Mouse (Mus musculus) ES-E14 (cell line): ENCODE data around the gene Socs2. TPM values are rescaled to one million over a fixed set of nuclear protein-coding genes. Genes with fewer than 3 reads are reported as not detected.

Experiments used
- DNase-seq: peaks from one replicate; pipeline ENCODE4 v3.0.0-alpha.2; 2013; ENCODE audit warnings: low read depth, low spot score
- H3K27ac ChIP-seq: 2 replicates; pipeline ENCODE4 v1.5.1; 2012; ENCODE audit warnings: low read depth, mild to moderate bottlenecking, low read length, moderate library complexity, mixed read lengths; ENCODE audit not compliant: poor library complexity, insufficient read depth, severe bottlenecking
- H3K36me3 ChIP-seq: 2 replicates; pipeline ENCODE4 v1.6.1; 2012; ENCODE audit warnings: mild to moderate bottlenecking, low read length, moderate library complexity, mixed read lengths; ENCODE audit not compliant: control insufficient read depth, poor library complexity, insufficient read depth, severe bottlenecking
- H3K4me1 ChIP-seq, 2 experiments: fragments of 150-350 bp in 1 of 2; sonication (generic) in 1 of 2; 2 replicates each; pipeline ENCODE4 v1.6.1; 2012; ENCODE audit warnings: low read length in 2 of 2, mild to moderate bottlenecking in 1 of 2, mixed read lengths in 1 of 2; ENCODE audit not compliant: control insufficient read depth in 2 of 2, insufficient read depth in 2 of 2, poor library complexity in 1 of 2
- H3K4me3 ChIP-seq, 2 experiments: fragments of 150-350 bp in 1 of 2; sonication (generic) in 1 of 2; 2 replicates each; pipeline ENCODE4 v1.5.1; 2012; ENCODE audit warnings: low read length in 2 of 2, low read depth in 1 of 2, mild to moderate bottlenecking in 1 of 2, mixed read lengths in 1 of 2; ENCODE audit not compliant: insufficient read depth in 1 of 2, poor library complexity in 1 of 2, severe bottlenecking in 1 of 2
- H3K9ac ChIP-seq: 2 replicates; pipeline ENCODE4 v1.6.1; 2012; ENCODE audit warnings: low read depth, mild to moderate bottlenecking, low read length, mixed read lengths; ENCODE audit not compliant: poor library complexity, insufficient read depth, severe bottlenecking
- H3K9me3 ChIP-seq: fragments of 150-350 bp; sonication (generic); 2 replicates; pipeline ENCODE4 v1.6.1; 2012; ENCODE audit warnings: low read depth, mild to moderate bottlenecking, low read length; ENCODE audit not compliant: control insufficient read depth, insufficient read depth
- CHD2 ChIP-seq: IDR thresholded peaks from 2 replicates; pipeline ENCODE4 v1.6.1; 2014; ENCODE audit warnings: mild to moderate bottlenecking, low read depth, low read length, inconsistent platforms
- HCFC1 ChIP-seq: IDR thresholded peaks from 2 replicates; pipeline ENCODE4 v1.6.1; 2012; ENCODE audit warnings: low read length, inconsistent platforms, borderline replicate concordance; ENCODE audit not compliant: insufficient read depth
- MAFK ChIP-seq: IDR thresholded peaks from 2 replicates; pipeline ENCODE4 v1.6.1; 2014; ENCODE audit warnings: mild to moderate bottlenecking, low read depth, low read length, inconsistent platforms; ENCODE audit not compliant: insufficient read depth
- ZC3H11A ChIP-seq: IDR thresholded peaks from 2 replicates; pipeline ENCODE4 v1.6.1; 2012; ENCODE audit warnings: low read depth, mild to moderate bottlenecking, inconsistent platforms, low read length, borderline replicate concordance
- ZNF384 ChIP-seq: IDR thresholded peaks from 2 replicates; pipeline ENCODE4 v1.6.1; 2012; ENCODE audit warnings: low read depth, low read length, inconsistent platforms
- in situ Hi-C, 2 experiments: fragments of 600-800 bp; cut with MboI; formaldehyde crosslinking; loops; one replicate each; pipeline ENCODE4 v1.15.1; 2025; ENCODE audit warnings: low sequenced_read_pairs in 2 of 2, inconsistent platforms in 1 of 2; ENCODE audit not compliant: unreplicated experiment in 2 of 2
- total RNA-seq: library from RNA; depleted of rRNA; stranded (reverse); fragments of 300-350 nt; gene quantifications from 2 replicates; pipeline ENCODE4 v1.2.3, GENCODE M21; 2012; rRNA removed

Socs2 gene
- total RNA-seq = 46.3 and 102 TPM in 2 replicates

GRCm38 (mm10) chr10:95416685-95417495, at the start of gene Socs2:
Gene Socs2, minus strand, starts transcription at chr10:95417180.
- Histone ChIP-seq H3K36me3 (peaks cover 14% of the 10 kb centered on the region), H3K9ac (peak within 1 kb of the TSS; percentile 95), H3K9me3 (no peaks in the 10 kb centered on the region), H3K4me1 (peaks cover 0 to 3% of the 10 kb centered on the region in 2 experiments; a peak in 3 of 4 replicates), H3K4me3 (peak within 1 kb of the TSS; percentile 85 to 95), H3K27ac (peak within 1 kb of the TSS; percentile 77)
- in situ Hi-C loops = no loop called here
- TF ChIP-seq HCFC1 (peak; percentile 67; the same call in 1 of the 2 replicates), MAFK (no peak)
- DNase-seq = peak; percentile 90

- DNase-seq = no peak
- Histone ChIP-seq H3K4me3 (no peak overlapping the region), H3K36me3 (no peaks in the 10 kb centered on the region), H3K4me1 (peaks cover 12 to 16% of the 10 kb centered on the region in 2 experiments; a peak in 3 of 4 replicates), H3K27ac (no peak overlapping the region), H3K9me3 (no peaks in the 10 kb centered on the region), H3K9ac (no peak overlapping the region)
- in situ Hi-C loops = loop anchor here in 1 of 2 experiments (25.0 kb wide), 1 partner anchor 778 kb away; the partner anchor contains the start of gene Cep83
- no peak for TF ChIP-seq MAFK
- no peak for TF ChIP-seq CHD2
- no peak for TF ChIP-seq ZNF384
- TF ChIP-seq HCFC1 = no peak
- no peak for TF ChIP-seq ZC3H11A
These were observed 48.5 kb upstream of the Socs2 start for GRCm38 (mm10) chr10:95465485-95465896.

GRCm38 (mm10) chr10:95464527-95464926, 47.5 kb upstream of the Socs2 start:
- H3K36me3 ChIP-seq = no peaks in the 10 kb centered on the region
- H3K9ac ChIP-seq = no peak overlapping the region
- DNase-seq = no peak
- H3K9me3 ChIP-seq = no peaks in the 10 kb centered on the region
- in situ Hi-C loops = loop anchor here in 1 of 2 experiments (25.0 kb wide), 1 partner anchor 777 kb away; the partner anchor contains the start of gene Cep83
- no peak overlapping the region for H3K27ac ChIP-seq
- H3K4me3 ChIP-seq = no peak overlapping the region
- peaks cover 14 to 17% of the 10 kb centered on the region in 2 experiments; a peak in 3 of 4 replicates for H3K4me1 ChIP-seq
- TF ChIP-seq CHD2 = no peak
- TF ChIP-seq ZNF384 = no peak
- no peak for TF ChIP-seq ZC3H11A
- TF ChIP-seq HCFC1 = no peak
- no peak for TF ChIP-seq MAFK

- Histone ChIP-seq H3K4me3 (no peak overlapping the region), H3K4me1 (peaks cover 14 to 19% of the 10 kb centered on the region in 2 experiments; a peak in 3 of 4 replicates), H3K9ac (no peak overlapping the region), H3K27ac (no peak overlapping the region; the same call in 1 of the 2 replicates), H3K36me3 (peaks cover 3% of the 10 kb centered on the region; the same call in 1 of the 2 replicates), H3K9me3 (no peaks in the 10 kb centered on the region)
- TF ChIP-seq MAFK (no peak), HCFC1 (no peak), ZNF384 (no peak), CHD2 (no peak), ZC3H11A (no peak)
- in situ Hi-C loops = loop anchor here in 1 of 2 experiments (25.0 kb wide), 1 partner anchor 775 kb away; the partner anchor contains the start of gene Cep83
- DNase-seq = no peak
These were observed 45.3 kb upstream of the Socs2 start for GRCm38 (mm10) chr10:95462231-95462630.
